In genomic region chr4:122848150-122848621, GRCm38 (mm10) we compare ENCODE assay signal across 8 mouse cellular contexts. TPM values are rescaled to one million over a fixed set of nuclear protein-coding genes. Genes with fewer than 3 reads are reported as not detected.
DNase-seq lines count a peak whose midpoint lies in the region; ATAC-seq and TF ChIP-seq lines count a peak whose summit lies in the region.

No protein-coding gene starts in this region.

- no peak for TF ChIP-seq EP300 in stomach, postnatal 0 days (optimal IDR thresholded peaks at IDR 0.05)

- WGBS in liver, embryonic 16.5 days (ENCODE audit: insufficient replicate concordance): 38% methylated on average over 13 of the region's 13 CpGs
- WGBS in stomach, postnatal 0 days: 57% methylated on average over 13 of the region's 13 CpGs

- H3K36me3 ChIP-seq in liver, embryonic 16.5 days (ENCODE audit: control insufficient read depth, insufficient read depth): peaks cover 3% of the 10 kb centered on the region
- peaks cover 12% of the 10 kb centered on the region for H3K36me3 ChIP-seq in stomach, postnatal 0 days (ENCODE audit: control insufficient read depth, insufficient read depth, low read length)

- TF ChIP-seq CTCF in left cerebral cortex, adult 2 months (IDR thresholded peaks at IDR 0.05): no peak
- TF ChIP-seq CTCF in stomach, postnatal 0 days (IDR thresholded peaks at IDR 0.05; ENCODE audit: low read depth): no peak

- H3K9ac ChIP-seq in liver, embryonic 16.5 days (ENCODE audit: low read depth, low read length): no peak overlapping the region
- no peak overlapping the region for H3K9ac ChIP-seq in stomach, postnatal 0 days (ENCODE audit: low read length)

- no peaks in the 10 kb centered on the region for H3K27me3 ChIP-seq in liver, embryonic 16.5 days (ENCODE audit: control insufficient read depth, insufficient read depth, low read depth, low read length)
- H3K27me3 ChIP-seq in stomach, postnatal 0 days (ENCODE audit: control insufficient read depth, insufficient read depth, low read length): no peaks in the 10 kb centered on the region

- no peaks in the 10 kb centered on the region; the same call in 1 of the 2 replicates for H3K4me1 ChIP-seq in liver, embryonic 16.5 days (ENCODE audit: control insufficient read depth, low read depth, low read length)
- no peaks in the 10 kb centered on the region for H3K4me1 ChIP-seq in stomach, postnatal 0 days (replicated peaks; ENCODE audit: control insufficient read depth, insufficient read depth)

- no peak overlapping the region for H3K4me2 ChIP-seq in liver, embryonic 16.5 days (ENCODE audit: low read depth, low read length)
- no peak overlapping the region for H3K4me2 ChIP-seq in stomach, postnatal 0 days (replicated peaks; ENCODE audit: low read depth)

- no peak for DNase-seq in left cerebral cortex, adult 2 months (ENCODE audit: extremely low spot score in 1 of 2, low spot score in 2 of 2)
- no peak for DNase-seq in left cerebral cortex, postnatal 36 days (ENCODE audit: low spot score in 2 of 2)
- peak; percentile 20 for DNase-seq in forelimb bud, embryonic 11.5 days (ENCODE audit: low read depth, low spot score)
- DNase-seq in stomach, postnatal 0 days (ENCODE audit: low spot score): no peak
- no peak for DNase-seq in right cerebral cortex, adult 2 months (ENCODE audit: low spot score in 2 of 2)
- no peak for DNase-seq in embryo, embryonic 10.5 days (ENCODE audit: low spot score)
- DNase-seq in layer of hippocampus, adult 8-10 months (ENCODE audit: low spot score in 2 of 2): no peak

- intact Hi-C loops in left cerebral cortex, adult 2 months (cut with DNase I): no loop called here
- intact Hi-C loops in left cerebral cortex, postnatal 36 days (cut with DNase I): no loop called here

- no peaks in the 10 kb centered on the region for H3K9me3 ChIP-seq in liver, embryonic 16.5 days (replicated peaks; ENCODE audit: control insufficient read depth, low read length)
- H3K9me3 ChIP-seq in stomach, postnatal 0 days (ENCODE audit: control insufficient read depth, low read length): no peaks in the 10 kb centered on the region

- H3K27ac ChIP-seq in left cerebral cortex, adult 2 months: 0 out of 2 replicates have a peak overlapping the region, but pooled peaks have one; percentile 8
- no peak overlapping the region for H3K27ac ChIP-seq in liver, embryonic 16.5 days (ENCODE audit: low read length)
- no peak overlapping the region for H3K27ac ChIP-seq in stomach, postnatal 0 days (replicated peaks)

- ATAC-seq in liver, embryonic 16.5 days (ENCODE audit: low read depth): peak; percentile 62
- ATAC-seq in stomach, postnatal 0 days (ENCODE audit: low FRiP score, low TSS enrichment): peak; percentile 40; the same call in 1 of the 2 replicates

- H3K4me3 ChIP-seq in left cerebral cortex, adult 2 months: no peak overlapping the region
- H3K4me3 ChIP-seq in liver, embryonic 16.5 days (ENCODE audit: low read depth, low read length): no peak overlapping the region
- H3K4me3 ChIP-seq in stomach, postnatal 0 days (ENCODE audit: low read depth, low read length): no peak overlapping the region

RNA-seq across cellular contexts. Expression of gene Ppt1, which starts 12.1 kb away (rescaled TPM):
- 10 to 100 TPM; 97.2 to 97.7 TPM for total RNA-seq in left cerebral cortex, adult 2 months (2021)
- total RNA-seq in left cerebral cortex, postnatal 36 days (2021): 10 to 100 TPM; 95.5 to 96.6 TPM
- 20.6 and 21.9 TPM in 2 replicates for polyA plus RNA-seq in liver, embryonic 16.5 days (2015; fragmentation: Nextera tagmentation; extraction: Ambion mirVana)
- polyA plus RNA-seq in stomach, postnatal 0 days (2015; fragmentation: Nextera tagmentation; extraction: Ambion mirVana): 46.8 and 50.7 TPM in 2 replicates
- total RNA-seq in layer of hippocampus, adult 8-10 months (2022): 100 to 1,000 TPM in 3 of 4 experiments, 10 to 100 TPM in 1; 91.5 to 118 (median 113) TPM

RNA-seq across cellular contexts. Expression of gene Cap1, which starts 37.7 kb away (rescaled TPM):
- 100 to 1,000 TPM; 260 to 281 TPM for total RNA-seq in left cerebral cortex, adult 2 months (2021)
- 100 to 1,000 TPM; 267 to 277 TPM for total RNA-seq in left cerebral cortex, postnatal 36 days (2021)
- 26.4 and 33.7 TPM in 2 replicates for polyA plus RNA-seq in liver, embryonic 16.5 days (2015; fragmentation: Nextera tagmentation; extraction: Ambion mirVana)
- polyA plus RNA-seq in stomach, postnatal 0 days (2015; fragmentation: Nextera tagmentation; extraction: Ambion mirVana): 53.2 and 56.2 TPM in 2 replicates
- total RNA-seq in layer of hippocampus, adult 8-10 months (2022): 100 to 1,000 TPM; 280 to 333 (median 312) TPM
